Mouse (Mus musculus): Measurements from ENCODE around the gene Phlda3.
A peak's percentile ranks its signal among the peaks of the same experiment; 100 is the strongest.

Phlda3 gene

DNA sequence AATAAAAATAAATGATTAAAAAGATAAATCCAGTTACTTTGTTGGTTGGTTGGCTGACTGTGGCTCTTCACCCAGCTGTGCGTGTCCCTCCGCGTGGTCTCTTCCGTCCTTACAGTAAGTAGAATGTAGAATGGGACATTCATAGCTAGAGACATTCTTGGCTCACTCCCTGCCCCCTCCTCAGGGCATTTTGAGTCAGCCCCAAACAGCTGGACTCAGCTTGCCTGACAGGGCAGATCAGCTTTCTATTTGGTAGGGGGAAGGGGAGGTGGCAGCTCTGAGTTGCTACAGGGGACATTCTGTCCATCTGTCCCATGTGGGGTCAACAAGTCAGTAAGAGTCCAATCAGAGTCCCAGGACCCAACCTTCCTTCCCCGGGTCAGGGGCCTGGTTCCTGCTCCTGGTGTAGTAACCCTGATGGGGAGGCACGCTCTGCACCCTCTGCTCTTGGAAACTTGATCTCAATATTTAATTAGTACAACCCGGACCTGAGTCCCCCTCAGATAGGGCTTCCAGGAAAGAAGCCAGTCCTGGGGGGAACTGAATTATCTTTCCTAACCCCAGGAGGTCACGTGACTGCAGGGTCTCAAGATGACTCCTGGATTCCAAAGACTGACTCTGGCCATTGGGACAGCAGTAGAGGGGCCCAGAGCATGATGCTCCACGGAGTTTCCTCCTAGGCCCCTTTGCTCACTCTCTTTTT lies 2.3 kb upstream of the Phlda3 start:
- H3K27me3 ChIP-seq (ENCODE audit: insufficient read depth, low read length) = peaks cover 39% of the 10 kb centered on the region

DNA sequence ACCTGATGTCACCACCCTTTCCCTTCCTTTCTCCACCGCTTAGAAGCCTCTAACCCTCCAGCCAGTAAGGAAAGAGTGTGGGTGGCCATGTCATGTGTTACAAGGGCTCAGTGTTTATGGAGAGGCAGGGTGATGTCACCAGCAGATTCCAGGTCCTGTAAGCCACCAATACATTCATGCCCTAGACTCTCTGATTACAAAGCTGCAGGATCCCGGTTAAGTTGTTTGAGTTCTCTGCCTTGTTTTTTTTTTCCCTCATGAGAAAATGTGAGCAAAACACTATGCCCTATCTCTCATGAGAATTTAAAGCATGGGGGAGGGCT lies 1.8 kb upstream of the Phlda3 start:
- H3K36me3 ChIP-seq (ENCODE audit: insufficient read depth, low read length) = peaks cover 19% of the 10 kb centered on the region
- no peak for TF ChIP-seq POU5F1 (IDR thresholded peaks at IDR 0.05; ENCODE audit: borderline replicate concordance, low read length)
- no peak for TF ChIP-seq NANOG (IDR thresholded peaks at IDR 0.05; ENCODE audit: borderline replicate concordance, low read length)
- no peak for TF ChIP-seq CTCF (conservative IDR thresholded peaks at IDR 0.05; ENCODE audit: low read length)

More for the DNA sequence above, 2.3 kb upstream of the Phlda3 start:
- Histone ChIP-seq H3K9me3 (ENCODE audit: low read length) (no peaks in the 10 kb centered on the region), H3K4me3 (replicated peaks; ENCODE audit: low read length) (peak overlapping the region; percentile 13; the same call in 1 of the 2 replicates), H3K36me3 (ENCODE audit: insufficient read depth, low read length) (peaks cover 14% of the 10 kb centered on the region), H3K4me1 (replicated peaks; ENCODE audit: low read depth, low read length) (peaks cover 62% of the 10 kb centered on the region)
- no peak for TF ChIP-seq CTCF (conservative IDR thresholded peaks at IDR 0.05; ENCODE audit: low read length)
- TF ChIP-seq NANOG (IDR thresholded peaks at IDR 0.05; ENCODE audit: borderline replicate concordance, low read length) = no peak
- no peak for TF ChIP-seq POU5F1 (IDR thresholded peaks at IDR 0.05; ENCODE audit: borderline replicate concordance, low read length)

DNA sequence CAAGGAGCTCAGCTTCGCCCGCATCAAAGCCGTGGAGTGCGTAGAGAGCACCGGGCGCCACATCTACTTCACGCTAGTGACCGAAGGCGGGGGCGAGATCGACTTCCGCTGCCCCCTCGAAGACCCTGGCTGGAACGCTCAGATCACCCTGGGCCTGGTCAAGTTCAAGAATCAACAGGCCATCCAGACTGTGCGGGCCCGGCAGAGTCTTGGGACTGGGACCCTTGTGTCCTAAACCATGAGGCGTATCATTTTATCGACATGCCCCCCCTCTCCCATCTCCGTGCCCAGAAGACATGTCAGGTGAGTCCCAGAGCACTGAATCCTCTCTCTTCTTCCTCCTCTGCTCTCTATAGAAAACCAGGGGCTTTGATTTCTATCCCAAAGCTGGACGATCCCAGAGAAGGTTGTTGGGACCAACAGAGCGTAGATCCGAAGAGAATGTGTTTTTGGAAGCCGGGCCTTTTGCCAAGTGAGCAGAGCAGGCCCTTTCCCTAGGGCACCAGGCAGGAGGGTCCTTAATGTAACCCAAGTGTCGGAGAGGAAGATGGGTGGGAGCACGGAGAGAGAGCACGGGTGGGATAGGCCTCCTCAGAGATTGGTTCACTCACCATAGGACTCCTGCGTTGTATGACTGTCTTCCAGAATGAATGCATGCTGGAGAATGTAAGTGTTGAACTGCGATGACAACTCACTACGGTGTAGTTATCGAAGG lies 830 bp downstream of the Phlda3 start:
- TF ChIP-seq CTCF (conservative IDR thresholded peaks at IDR 0.05; ENCODE audit: low read length) = no peak
- TF ChIP-seq POU5F1 (IDR thresholded peaks at IDR 0.05; ENCODE audit: borderline replicate concordance, low read length) = no peak
- no peak for TF ChIP-seq NANOG (IDR thresholded peaks at IDR 0.05; ENCODE audit: borderline replicate concordance, low read length)

More for the DNA sequence above, 1.8 kb upstream of the Phlda3 start:
- Histone ChIP-seq H3K27me3 (ENCODE audit: insufficient read depth, low read length) (peaks cover 39% of the 10 kb centered on the region), H3K4me3 (replicated peaks; ENCODE audit: low read length) (0 out of 2 replicates have a peak overlapping the region, but pooled peaks have one; percentile 13), H3K9me3 (ENCODE audit: low read length) (no peaks in the 10 kb centered on the region), H3K4me1 (replicated peaks; ENCODE audit: low read depth, low read length) (peaks cover 67% of the 10 kb centered on the region)

DNA sequence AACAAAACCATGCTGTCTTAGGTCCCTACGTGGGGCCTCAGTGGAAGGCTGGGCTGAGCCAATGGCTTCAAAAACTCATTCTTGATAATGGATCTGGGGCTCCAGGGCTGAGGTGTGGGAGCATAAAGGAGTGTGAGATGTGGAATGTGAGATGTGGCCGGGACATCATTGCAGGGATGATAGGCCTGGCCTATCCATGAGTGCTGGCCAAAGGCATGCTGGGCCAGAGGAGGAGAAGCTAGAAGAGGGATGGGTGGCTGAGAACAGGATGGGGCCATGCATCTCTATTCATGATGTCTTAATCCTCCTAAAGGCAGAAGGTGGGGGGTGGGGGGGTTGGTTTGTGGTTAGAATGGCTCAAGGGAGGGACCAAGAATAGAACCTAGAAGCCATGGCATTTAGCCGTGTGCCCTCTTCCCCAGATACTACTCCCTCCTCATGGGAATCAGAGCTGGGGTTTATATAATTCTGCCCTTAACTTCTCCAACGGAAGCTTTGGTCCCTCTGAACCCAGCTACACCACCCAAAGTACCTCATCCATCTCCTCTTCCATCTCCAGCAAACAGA lies 1.5 kb downstream of the Phlda3 start:
- Histone ChIP-seq H3K27me3 (ENCODE audit: insufficient read depth, low read length) (peaks cover 36% of the 10 kb centered on the region), H3K36me3 (ENCODE audit: insufficient read depth, low read length) (peaks cover 43% of the 10 kb centered on the region), H3K4me1 (replicated peaks; ENCODE audit: low read depth, low read length) (peaks cover 78% of the 10 kb centered on the region), H3K4me3 (replicated peaks; ENCODE audit: low read length) (peak overlapping the region; percentile 93), H3K9me3 (ENCODE audit: low read length) (no peaks in the 10 kb centered on the region)
- TF ChIP-seq POU5F1 (IDR thresholded peaks at IDR 0.05; ENCODE audit: borderline replicate concordance, low read length) (no peak), CTCF (conservative IDR thresholded peaks at IDR 0.05; ENCODE audit: low read length) (no peak), NANOG (IDR thresholded peaks at IDR 0.05; ENCODE audit: borderline replicate concordance, low read length) (no peak)

More for the DNA sequence above, 830 bp downstream of the Phlda3 start:
- Histone ChIP-seq H3K4me3 (replicated peaks; ENCODE audit: low read length) (peak overlapping the region; percentile 93), H3K4me1 (replicated peaks; ENCODE audit: low read depth, low read length) (peaks cover 78% of the 10 kb centered on the region), H3K9me3 (ENCODE audit: low read length) (no peaks in the 10 kb centered on the region), H3K27me3 (ENCODE audit: insufficient read depth, low read length) (peaks cover 34% of the 10 kb centered on the region), H3K36me3 (ENCODE audit: insufficient read depth, low read length) (peaks cover 43% of the 10 kb centered on the region)

DNA sequence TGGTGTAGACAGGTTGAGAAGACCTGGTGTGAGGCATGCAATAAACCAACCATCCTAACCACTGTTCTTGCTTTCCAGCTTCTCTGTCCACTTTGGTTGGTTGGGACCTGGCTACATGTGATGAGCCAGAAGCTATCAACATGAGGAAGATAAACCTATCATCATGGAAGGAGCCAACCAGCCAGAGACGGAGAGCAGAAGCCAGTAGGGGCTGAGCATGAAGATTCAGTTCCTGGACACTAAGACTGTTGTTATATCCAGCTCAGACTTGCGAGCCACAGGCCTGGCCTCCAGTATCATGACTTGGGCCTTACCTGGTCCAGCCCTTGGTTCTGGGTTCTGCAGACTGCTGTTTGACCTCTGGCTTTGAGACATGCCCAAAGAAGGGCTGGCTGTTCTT lies 2.5 kb downstream of the Phlda3 start:
- Histone ChIP-seq H3K4me3 (replicated peaks; ENCODE audit: low read length) (peak overlapping the region; percentile 93), H3K9me3 (ENCODE audit: low read length) (no peaks in the 10 kb centered on the region), H3K4me1 (replicated peaks; ENCODE audit: low read depth, low read length) (peaks cover 73% of the 10 kb centered on the region), H3K27me3 (ENCODE audit: insufficient read depth, low read length) (peaks cover 37% of the 10 kb centered on the region), H3K36me3 (ENCODE audit: insufficient read depth, low read length) (peaks cover 43% of the 10 kb centered on the region)
- TF ChIP-seq NANOG (IDR thresholded peaks at IDR 0.05; ENCODE audit: borderline replicate concordance, low read length) (no peak), CTCF (conservative IDR thresholded peaks at IDR 0.05; ENCODE audit: low read length) (no peak), POU5F1 (IDR thresholded peaks at IDR 0.05; ENCODE audit: borderline replicate concordance, low read length) (no peak)

DNA sequence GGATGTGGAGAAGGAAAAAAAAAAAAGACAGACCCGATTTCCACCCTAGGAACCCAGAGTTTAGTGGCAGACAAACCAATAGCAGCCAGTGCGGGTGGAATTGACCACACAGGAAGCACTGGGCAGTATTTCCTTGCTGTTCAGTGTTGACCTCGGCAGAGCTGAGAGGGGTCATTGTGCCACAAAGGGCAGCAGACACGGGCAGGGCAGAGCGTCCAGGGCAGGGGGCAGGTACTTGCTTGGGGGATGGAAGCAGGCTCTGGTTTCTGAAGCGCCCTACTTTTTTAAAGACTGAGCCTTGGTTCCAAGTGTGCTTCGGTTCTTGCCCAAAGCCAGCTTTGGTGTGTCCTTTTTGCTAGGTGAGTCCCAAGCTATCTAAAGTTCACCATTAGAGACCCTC lies 4.3 kb downstream of the Phlda3 start:
- TF ChIP-seq NANOG (IDR thresholded peaks at IDR 0.05; ENCODE audit: borderline replicate concordance, low read length) (no peak), CTCF (conservative IDR thresholded peaks at IDR 0.05; ENCODE audit: low read length) (no peak), POU5F1 (IDR thresholded peaks at IDR 0.05; ENCODE audit: borderline replicate concordance, low read length) (no peak)
- peaks cover 57% of the 10 kb centered on the region for H3K4me1 ChIP-seq (replicated peaks; ENCODE audit: low read depth, low read length)

DNA sequence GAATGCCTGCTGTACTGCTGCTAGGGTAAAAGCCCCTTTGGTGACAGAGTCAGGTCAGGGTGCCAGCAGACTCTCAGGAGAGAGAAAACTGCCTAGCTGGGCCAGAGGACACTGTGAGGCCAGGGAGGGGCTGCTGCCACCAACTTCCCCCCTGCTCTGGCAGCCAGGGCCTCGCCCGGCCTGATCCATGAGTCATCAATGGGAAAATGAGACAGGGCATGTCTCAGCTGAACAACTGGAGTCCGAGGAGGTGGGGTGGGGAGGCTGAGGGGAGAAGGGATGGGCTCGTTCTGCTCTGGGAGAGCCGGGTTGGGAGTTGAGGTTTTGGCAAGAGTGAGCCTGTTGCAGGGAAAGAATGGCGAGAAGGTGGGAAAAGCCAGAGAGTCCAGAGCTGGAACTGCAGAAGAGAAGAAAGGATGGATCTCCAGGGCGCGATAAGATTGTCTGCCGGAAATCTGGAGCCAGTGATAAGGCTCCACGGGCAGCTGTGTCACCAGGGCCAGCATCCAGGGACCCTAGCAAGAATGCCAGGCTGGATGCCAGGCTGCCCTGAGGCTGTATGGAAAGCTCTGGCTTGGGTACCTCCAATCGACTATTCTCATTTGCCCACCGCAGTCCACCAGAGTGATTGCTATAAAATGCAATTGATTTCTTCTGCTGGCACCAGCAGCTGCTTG lies 5.1 kb downstream of the Phlda3 start:
- no peak for TF ChIP-seq CTCF (conservative IDR thresholded peaks at IDR 0.05; ENCODE audit: low read length)
- TF ChIP-seq NANOG (IDR thresholded peaks at IDR 0.05; ENCODE audit: borderline replicate concordance, low read length) = no peak
- TF ChIP-seq POU5F1 (IDR thresholded peaks at IDR 0.05; ENCODE audit: borderline replicate concordance, low read length) = no peak
- Histone ChIP-seq H3K27me3 (ENCODE audit: insufficient read depth, low read length) (peaks cover 33% of the 10 kb centered on the region), H3K4me1 (replicated peaks; ENCODE audit: low read depth, low read length) (peaks cover 52% of the 10 kb centered on the region), H3K4me3 (replicated peaks; ENCODE audit: low read length) (no peak overlapping the region), H3K9me3 (ENCODE audit: low read length) (no peaks in the 10 kb centered on the region), H3K36me3 (ENCODE audit: insufficient read depth, low read length) (peaks cover 43% of the 10 kb centered on the region)

More for the DNA sequence above, 4.3 kb downstream of the Phlda3 start:
- peaks cover 31% of the 10 kb centered on the region for H3K27me3 ChIP-seq (ENCODE audit: insufficient read depth, low read length)
- H3K9me3 ChIP-seq (ENCODE audit: low read length) = no peaks in the 10 kb centered on the region
- no peak overlapping the region for H3K4me3 ChIP-seq (replicated peaks; ENCODE audit: low read length)
- peaks cover 43% of the 10 kb centered on the region for H3K36me3 ChIP-seq (ENCODE audit: insufficient read depth, low read length)

DNA sequence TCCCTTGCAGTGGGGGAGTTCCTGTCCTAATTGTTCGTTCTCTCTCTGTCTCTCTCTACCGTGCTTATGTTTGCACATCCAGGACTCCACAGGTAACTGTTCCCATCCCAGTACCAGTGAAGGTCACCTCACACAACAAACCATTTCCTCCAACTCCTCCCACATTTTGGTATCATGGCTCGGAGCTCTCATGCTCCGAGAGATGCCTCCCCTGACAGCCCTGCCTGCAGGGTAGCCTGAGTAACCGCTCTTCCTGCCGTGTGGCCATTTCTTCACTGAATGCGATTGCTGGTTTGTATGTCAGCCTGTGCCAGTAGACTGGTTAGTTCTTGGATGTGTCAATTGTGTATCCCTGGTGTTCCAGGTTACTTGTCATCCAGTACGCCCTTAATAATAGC lies 5.7 kb downstream of the Phlda3 start:
- Histone ChIP-seq H3K36me3 (ENCODE audit: insufficient read depth, low read length) (peaks cover 43% of the 10 kb centered on the region), H3K4me1 (replicated peaks; ENCODE audit: low read depth, low read length) (peaks cover 50% of the 10 kb centered on the region), H3K9me3 (ENCODE audit: low read length) (no peaks in the 10 kb centered on the region), H3K4me3 (replicated peaks; ENCODE audit: low read length) (no peak overlapping the region), H3K27me3 (ENCODE audit: insufficient read depth, low read length) (peaks cover 34% of the 10 kb centered on the region)
- no peak for TF ChIP-seq CTCF (conservative IDR thresholded peaks at IDR 0.05; ENCODE audit: low read length)
- TF ChIP-seq POU5F1 (IDR thresholded peaks at IDR 0.05; ENCODE audit: borderline replicate concordance, low read length) = no peak
- no peak for TF ChIP-seq NANOG (IDR thresholded peaks at IDR 0.05; ENCODE audit: borderline replicate concordance, low read length)
